Mouse (Mus musculus): ENCODE data around the gene Vps54. TPM values are rescaled to one million over a fixed set of nuclear protein-coding genes. Genes with fewer than 3 reads are reported as not detected.
"Not testable (repeated sequence)": the region's sequence is repeated elsewhere in the genome, so short reads cannot be mapped to it uniquely, and the experiment has no call there.

Gene Vps54
- polyA plus RNA-seq, 1 experiment from 2014 or later, result 4.9 TPM

GRCm38 (mm10) chr11:21265423-21265822, 26.3 kb downstream of the Vps54 start:
- TF ChIP-seq CTCF (IDR thresholded peaks at IDR 0.05; ENCODE audit: low read depth), result no peak
- no peak for TF ChIP-seq EP300 (IDR thresholded peaks at IDR 0.05; ENCODE audit: low read depth)
- Histone ChIP-seq H3K9me3 (ENCODE audit: low read length) (no peaks in the 10 kb centered on the region), H3K4me3 (ENCODE audit: low read depth, low read length) (no peak overlapping the region), H3K27ac (ENCODE audit: low read depth) (no peak overlapping the region), H3K27me3 (ENCODE audit: insufficient read depth, low read length) (no peaks in the 10 kb centered on the region), H3K9ac (replicated peaks) (no peak overlapping the region), H3K36me3 (replicated peaks; ENCODE audit: insufficient read depth, low read length) (peaks cover 34% of the 10 kb centered on the region), H3K4me1 (ENCODE audit: insufficient read depth) (peaks cover 4% of the 10 kb centered on the region; the same call in 1 of the 2 replicates), H3K4me2 (ENCODE audit: low read depth, low read length) (no peak overlapping the region)
- DNase-seq (no peak), ATAC-seq (no peak)
- WGBS (ENCODE audit: insufficient replicate concordance), result 24% methylated on average over 3 of the region's 3 CpGs

- H3K27me3 ChIP-seq (ENCODE audit: insufficient read depth, low read length), result no peaks in the 10 kb centered on the region
- H3K4me2 ChIP-seq (ENCODE audit: low read depth, low read length), result no peak overlapping the region
- 81% methylated on average over 2 of the region's 2 CpGs for WGBS (ENCODE audit: insufficient replicate concordance)
- no peaks in the 10 kb centered on the region for H3K9me3 ChIP-seq (ENCODE audit: low read length)
- no peak overlapping the region for H3K9ac ChIP-seq (replicated peaks)
- DNase-seq (no peak), ATAC-seq (no peak)
- H3K4me1 ChIP-seq (ENCODE audit: insufficient read depth), result no peaks in the 10 kb centered on the region
- no peak overlapping the region for H3K4me3 ChIP-seq (ENCODE audit: low read depth, low read length)
- H3K36me3 ChIP-seq (replicated peaks; ENCODE audit: insufficient read depth, low read length), result peaks cover 28% of the 10 kb centered on the region
- TF ChIP-seq CTCF (IDR thresholded peaks at IDR 0.05; ENCODE audit: low read depth), result no peak
- TF ChIP-seq EP300 (IDR thresholded peaks at IDR 0.05; ENCODE audit: low read depth), result no peak
- H3K27ac ChIP-seq (ENCODE audit: low read depth), result no peak overlapping the region
Measured at GRCm38 (mm10) chr11:21276151-21276550, 37.1 kb downstream of the Vps54 start.

- 58% methylated on average over 3 of the region's 3 CpGs for WGBS (ENCODE audit: insufficient replicate concordance)
- Histone ChIP-seq H3K36me3 (replicated peaks; ENCODE audit: insufficient read depth, low read length) (peaks cover 5% of the 10 kb centered on the region; the same call in 1 of the 2 replicates), H3K27me3 (ENCODE audit: insufficient read depth, low read length) (no peaks in the 10 kb centered on the region), H3K9ac (replicated peaks) (no peak overlapping the region), H3K4me3 (ENCODE audit: low read depth, low read length) (no peak overlapping the region), H3K27ac (ENCODE audit: low read depth) (no peak overlapping the region), H3K9me3 (ENCODE audit: low read length) (no peaks in the 10 kb centered on the region), H3K4me2 (ENCODE audit: low read depth, low read length) (no peak overlapping the region), H3K4me1 (ENCODE audit: insufficient read depth) (no peaks in the 10 kb centered on the region)
- no peak for DNase-seq
- TF ChIP-seq CTCF (IDR thresholded peaks at IDR 0.05; ENCODE audit: low read depth) (no peak), EP300 (IDR thresholded peaks at IDR 0.05; ENCODE audit: low read depth) (no peak)
- no peak for ATAC-seq
Measured at GRCm38 (mm10) chr11:21286391-21286790, 47.3 kb downstream of the Vps54 start.

GRCm38 (mm10) chr11:21288153-21288552, 49.1 kb downstream of the Vps54 start:
- not testable (repeated sequence) for H3K27me3 ChIP-seq (ENCODE audit: insufficient read depth, low read length); H3K36me3 ChIP-seq (replicated peaks; ENCODE audit: insufficient read depth, low read length); H3K9me3 ChIP-seq (ENCODE audit: low read length); DNase-seq; ATAC-seq; H3K4me2 ChIP-seq (ENCODE audit: low read depth, low read length); H3K4me1 ChIP-seq (ENCODE audit: insufficient read depth); H3K4me3 ChIP-seq (ENCODE audit: low read depth, low read length); H3K9ac ChIP-seq (replicated peaks); H3K27ac ChIP-seq (ENCODE audit: low read depth)
- 86% methylated on average over 2 of the region's 2 CpGs for WGBS (ENCODE audit: insufficient replicate concordance)
- TF ChIP-seq CTCF (IDR thresholded peaks at IDR 0.05; ENCODE audit: low read depth), result peak; percentile 37

GRCm38 (mm10) chr11:21295486-21295885, 56.4 kb downstream of the Vps54 start:
- Histone ChIP-seq H3K4me3 (ENCODE audit: low read depth, low read length) (no peak overlapping the region), H3K4me2 (ENCODE audit: low read depth, low read length) (no peak overlapping the region), H3K9ac (replicated peaks) (no peak overlapping the region), H3K4me1 (ENCODE audit: insufficient read depth) (no peaks in the 10 kb centered on the region), H3K27ac (ENCODE audit: low read depth) (no peak overlapping the region), H3K36me3 (replicated peaks; ENCODE audit: insufficient read depth, low read length) (peaks cover 18% of the 10 kb centered on the region), H3K27me3 (ENCODE audit: insufficient read depth, low read length) (no peaks in the 10 kb centered on the region), H3K9me3 (ENCODE audit: low read length) (no peaks in the 10 kb centered on the region)
- ATAC-seq, result no peak
- TF ChIP-seq EP300 (IDR thresholded peaks at IDR 0.05; ENCODE audit: low read depth) (no peak), CTCF (IDR thresholded peaks at IDR 0.05; ENCODE audit: low read depth) (no peak)
- 78% methylated on average over 5 of the region's 5 CpGs for WGBS (ENCODE audit: insufficient replicate concordance)
- no peak for DNase-seq

GRCm38 (mm10) chr11:21303619-21304018, 64.5 kb downstream of the Vps54 start:
- no peaks in the 10 kb centered on the region for H3K27me3 ChIP-seq (ENCODE audit: insufficient read depth, low read length)
- H3K4me3 ChIP-seq (ENCODE audit: low read depth, low read length), result no peak overlapping the region
- H3K9me3 ChIP-seq (ENCODE audit: low read length), result no peaks in the 10 kb centered on the region
- no peak overlapping the region for H3K4me2 ChIP-seq (ENCODE audit: low read depth, low read length)
- H3K4me1 ChIP-seq (ENCODE audit: insufficient read depth), result no peaks in the 10 kb centered on the region
- H3K36me3 ChIP-seq (replicated peaks; ENCODE audit: insufficient read depth, low read length), result peaks cover 35% of the 10 kb centered on the region
- no peak overlapping the region for H3K27ac ChIP-seq (ENCODE audit: low read depth)
- 82% methylated on average over 3 of the region's 3 CpGs for WGBS (ENCODE audit: insufficient replicate concordance)
- DNase-seq (no peak), ATAC-seq (no peak)
- TF ChIP-seq CTCF (IDR thresholded peaks at IDR 0.05; ENCODE audit: low read depth), result no peak
- no peak for TF ChIP-seq EP300 (IDR thresholded peaks at IDR 0.05; ENCODE audit: low read depth)
- no peak overlapping the region for H3K9ac ChIP-seq (replicated peaks)

All from liver, postnatal 0 days (tissue).